Mouse (Mus musculus): Measurements from ENCODE around the gene Plcxd2. TPM values are rescaled to one million over a fixed set of nuclear protein-coding genes. Genes with fewer than 3 reads are reported as not detected.

Plcxd2 gene
- total RNA-seq, 4 experiments from 2014 or later, result 0.10 to 0.18 (median 0.15) TPM

DNA sequence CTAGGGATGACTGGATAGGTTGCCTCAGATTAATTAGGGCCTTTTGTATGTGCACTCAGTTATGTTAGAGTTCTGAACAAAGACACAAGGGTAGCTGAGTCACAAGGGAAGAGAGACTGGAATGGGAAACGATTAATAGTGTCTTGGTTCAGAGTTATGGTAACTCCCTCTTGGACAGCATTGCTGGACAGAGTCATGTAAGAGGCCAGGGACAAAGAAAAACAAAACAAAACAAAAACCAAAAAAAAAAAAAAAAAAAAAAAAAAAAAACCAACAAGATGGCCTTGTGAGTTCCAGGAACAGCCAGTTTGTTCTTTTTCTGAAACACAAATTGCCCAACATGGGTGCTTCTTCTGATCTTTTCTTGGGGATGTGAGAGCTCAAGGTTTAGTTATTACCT is 23.8 kb downstream of the Plcxd2 start:
- DNase-seq (ENCODE audit: low spot score in 2 of 2), result no peak

DNA sequence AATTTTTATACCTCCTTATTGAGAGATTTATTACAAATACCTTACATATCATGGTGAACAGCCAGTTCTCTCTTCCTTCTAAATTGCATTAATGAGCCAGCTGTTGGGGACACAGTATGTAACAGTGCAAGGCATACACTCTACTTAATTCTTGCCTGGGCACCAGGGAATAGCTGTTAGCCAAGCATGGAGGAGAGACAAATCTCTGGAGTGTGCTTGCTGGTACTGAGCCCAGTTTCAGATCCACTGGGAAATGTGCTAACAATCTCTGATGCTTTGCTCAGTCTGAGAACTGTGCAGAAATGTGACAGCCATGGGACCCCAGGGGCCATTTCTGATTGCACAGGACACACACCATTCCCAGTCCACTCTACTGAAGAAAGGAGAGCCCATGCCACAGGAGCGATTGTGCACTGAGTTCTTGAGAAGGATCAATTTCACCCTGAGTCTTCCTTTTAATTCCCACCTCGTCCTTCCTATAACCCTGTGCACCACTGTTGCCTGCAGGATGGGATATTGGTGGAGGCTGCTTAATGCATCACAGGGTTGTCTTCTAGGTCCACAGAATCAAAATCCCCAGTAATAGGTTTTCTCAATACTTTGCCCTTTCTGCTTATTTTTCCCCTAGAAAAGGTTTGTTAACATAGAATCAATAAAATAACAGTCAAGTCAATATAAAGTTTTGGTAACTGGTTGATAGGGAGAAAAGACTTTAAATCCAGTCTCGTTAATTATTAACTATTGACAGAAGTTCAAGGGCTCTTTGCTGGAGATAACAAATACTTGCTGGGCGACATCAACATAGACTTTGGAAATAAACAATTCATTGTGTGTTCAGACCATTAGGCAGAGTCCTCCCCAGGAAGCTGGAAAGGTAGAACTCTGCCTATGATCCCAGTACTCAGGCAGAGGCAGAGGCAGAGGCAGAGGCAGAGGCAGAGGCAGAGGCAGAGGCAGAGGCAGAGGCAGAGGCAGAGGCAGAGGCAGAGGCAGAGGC is 25.1 kb downstream of the Plcxd2 start:
- DNase-seq (ENCODE audit: low spot score in 2 of 2), result peak; percentile 9 to 21

DNA sequence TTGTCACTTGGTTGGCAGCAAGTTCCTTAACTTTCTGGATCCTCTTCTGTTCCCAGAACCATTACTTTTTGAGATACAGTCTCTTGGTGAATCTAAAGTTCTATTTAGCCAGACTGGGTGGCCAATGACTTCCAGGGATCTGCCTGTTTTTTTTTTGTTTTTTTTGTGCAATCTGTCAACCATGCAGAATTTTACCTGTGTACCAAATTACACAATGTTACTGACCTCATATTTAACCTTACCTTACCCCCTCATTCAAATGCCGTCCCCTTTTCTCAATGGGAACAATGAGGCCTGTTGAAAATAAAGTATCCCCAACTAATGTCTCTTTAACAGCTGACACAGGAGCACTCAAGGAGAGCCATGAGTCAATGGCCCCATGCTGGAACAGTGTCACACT is 33.8 kb downstream of the Plcxd2 start:
- DNase-seq (ENCODE audit: low spot score in 2 of 2), result no peak

DNA sequence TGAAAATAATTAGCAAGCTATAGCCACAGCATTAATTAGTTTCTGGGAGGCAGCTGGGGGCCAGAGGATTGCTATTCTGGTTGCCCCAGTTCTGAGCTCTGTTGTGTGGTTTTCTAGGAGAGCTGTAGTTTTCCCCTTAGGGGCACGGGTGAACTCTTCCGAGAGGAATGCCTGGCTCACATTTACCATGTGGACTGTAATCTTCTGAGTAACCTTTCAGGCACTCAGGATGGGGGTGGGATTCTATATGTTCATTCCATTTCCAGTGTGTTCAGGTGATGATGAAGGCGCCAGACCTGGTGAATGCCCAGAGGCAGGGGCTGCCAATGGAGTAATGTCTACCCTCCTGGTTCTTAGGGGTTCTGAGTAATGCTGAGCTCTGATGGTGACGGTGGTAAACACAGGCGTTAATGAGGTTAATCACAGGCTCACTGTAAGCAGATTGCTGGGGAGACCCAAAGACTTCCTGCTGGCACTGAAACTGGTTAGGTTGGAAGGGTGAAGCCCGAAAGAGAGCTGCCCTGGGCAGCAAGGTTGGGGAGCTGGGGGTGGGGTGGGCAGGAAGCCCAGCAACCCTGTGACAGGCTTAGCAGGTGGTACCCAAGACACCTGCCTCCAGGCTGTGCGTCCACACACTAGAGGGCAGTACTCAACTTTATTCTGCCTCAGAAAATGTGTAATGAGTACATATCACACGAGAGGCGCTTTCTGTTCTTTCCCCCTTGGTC is 35.9 kb downstream of the Plcxd2 start:
- DNase-seq (ENCODE audit: low spot score in 2 of 2), result no peak

DNA sequence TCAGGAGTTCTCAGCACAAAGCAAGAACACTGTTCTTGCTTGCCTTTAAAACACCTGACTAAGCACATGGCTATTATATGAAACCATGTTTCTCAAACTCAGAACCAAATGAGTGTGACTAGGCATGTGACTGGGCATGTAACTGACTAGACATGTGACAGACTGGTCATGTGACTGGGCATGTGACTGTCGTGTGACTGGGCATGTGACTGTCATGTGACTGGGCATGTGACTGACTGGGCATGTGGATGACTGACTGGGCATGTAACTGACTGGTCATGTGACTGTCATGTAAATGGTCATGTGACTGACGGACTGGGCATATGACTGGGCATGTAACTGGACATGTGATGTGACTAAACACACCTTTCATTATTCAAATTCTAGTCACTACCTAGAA is 39.8 kb downstream of the Plcxd2 start:
- no peak for DNase-seq (ENCODE audit: low spot score in 2 of 2)

DNA sequence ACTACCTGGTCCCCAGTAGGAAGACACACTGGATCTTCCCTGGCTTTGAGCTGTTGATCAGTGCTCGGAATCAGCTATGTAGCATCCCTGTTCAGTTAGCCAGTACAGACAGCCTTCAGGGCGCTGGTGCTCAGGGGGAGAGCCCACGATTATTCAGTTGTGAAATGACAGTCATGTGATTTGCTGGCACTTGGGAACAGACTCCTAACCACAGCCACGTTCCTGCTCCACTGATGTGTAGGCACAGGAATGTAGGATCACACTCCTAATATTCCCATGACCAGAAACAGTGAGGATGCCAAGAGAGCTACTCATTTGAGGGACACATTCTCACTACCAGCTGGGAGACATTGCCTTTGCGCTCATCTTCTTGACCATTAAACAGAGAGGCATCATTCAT is 41.3 kb downstream of the Plcxd2 start:
- DNase-seq (ENCODE audit: low spot score in 2 of 2), result no peak

DNA sequence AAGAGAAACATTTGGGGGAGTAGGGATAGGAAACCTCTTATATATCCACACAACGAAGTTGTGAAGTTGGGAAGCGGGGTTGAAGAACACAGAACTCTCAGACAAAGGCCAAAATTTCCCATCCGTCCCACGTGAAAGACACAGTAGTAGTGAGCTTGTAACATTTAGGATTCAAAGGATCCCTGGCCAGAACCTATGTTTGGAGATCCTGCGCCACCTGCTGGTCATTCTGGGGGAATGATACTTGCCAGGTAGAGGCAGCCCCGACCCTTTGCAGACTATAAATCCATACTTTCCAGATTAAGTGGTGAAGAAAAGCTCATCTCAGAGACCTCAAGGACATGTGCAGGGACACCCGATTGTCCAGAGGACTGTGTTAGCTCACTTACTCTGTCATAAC is 42.5 kb downstream of the Plcxd2 start:
- DNase-seq (ENCODE audit: low spot score in 2 of 2), result peak; percentile 28 to 47

DNA sequence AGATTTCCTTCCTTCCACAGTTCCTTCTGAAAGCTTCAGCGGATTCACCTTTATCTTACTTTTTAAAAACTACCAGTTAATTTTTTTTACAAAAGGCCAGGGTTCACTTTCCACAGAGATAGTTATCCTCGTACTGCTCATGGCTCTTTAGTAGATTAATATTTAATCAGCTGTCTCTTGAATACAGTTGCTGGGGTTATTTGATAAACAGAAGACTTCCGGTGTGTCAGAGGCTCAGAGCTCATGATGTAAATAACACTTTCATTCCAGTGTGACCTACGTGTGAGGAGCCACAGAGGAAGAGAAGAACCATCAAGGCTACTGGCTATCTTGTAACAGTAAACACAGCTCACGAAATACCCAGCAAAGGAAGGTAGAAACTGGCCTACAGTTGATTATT is 43.4 kb downstream of the Plcxd2 start:
- DNase-seq (ENCODE audit: low spot score in 2 of 2), result no peak

DNA sequence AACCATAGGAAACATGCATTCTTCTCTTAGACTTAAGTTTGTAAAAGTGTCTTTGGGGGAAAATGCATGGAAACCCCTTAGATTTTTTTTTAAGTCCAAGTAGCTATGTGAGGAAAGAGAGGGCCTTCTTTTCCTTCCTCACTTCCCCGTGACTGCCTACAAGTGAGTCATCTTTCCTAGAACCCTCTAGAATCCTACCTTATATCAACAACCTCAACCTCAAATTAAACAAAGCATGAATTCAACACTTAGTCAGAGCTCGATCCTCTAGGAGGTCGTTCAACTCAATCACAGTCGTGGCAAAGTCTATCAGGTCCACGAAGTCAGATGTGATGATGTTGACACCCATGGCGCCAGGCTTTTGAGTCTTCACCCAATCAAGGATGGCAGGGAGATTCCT is 45.2 kb downstream of the Plcxd2 start:
- no peak for DNase-seq (ENCODE audit: low spot score in 2 of 2)

DNA sequence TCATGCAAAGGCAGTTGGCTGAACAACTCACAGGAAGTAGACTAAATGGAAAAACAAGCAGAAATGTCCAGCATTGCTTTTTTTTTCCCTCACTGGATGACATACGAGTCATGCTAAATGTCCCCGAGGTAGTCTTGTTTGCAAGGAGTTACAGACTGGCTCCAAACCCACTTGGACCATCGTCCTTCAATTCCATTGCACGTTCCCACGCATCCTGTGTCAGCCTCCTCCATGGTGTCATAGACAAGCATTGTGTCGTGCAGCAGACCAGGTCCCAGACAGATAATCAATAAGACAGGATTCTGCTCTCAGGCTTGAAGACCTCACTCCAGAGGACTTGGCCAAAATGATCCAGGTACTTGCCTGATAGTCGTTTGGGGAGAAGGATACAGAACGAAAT is 46.2 kb downstream of the Plcxd2 start:
- no peak for DNase-seq (ENCODE audit: low spot score in 2 of 2)

DNA sequence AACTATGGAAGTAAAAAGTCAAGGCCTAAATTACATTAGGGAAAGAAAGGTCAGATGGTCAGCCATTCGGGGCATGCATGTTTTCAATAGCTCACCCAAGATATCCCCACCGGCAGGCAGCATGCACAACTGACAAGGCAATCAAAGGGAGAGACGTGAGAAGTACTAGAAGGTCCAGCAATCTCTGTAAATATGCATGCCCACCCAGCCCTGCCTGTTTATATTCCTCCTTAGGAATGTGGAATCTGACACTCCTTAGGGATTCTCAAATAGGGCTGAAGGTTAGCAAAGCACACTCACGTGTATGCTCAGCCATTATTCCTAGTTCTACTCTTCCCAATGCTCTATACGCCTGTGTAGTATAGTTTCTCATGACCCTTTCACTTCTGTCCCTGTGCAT is 46.9 kb downstream of the Plcxd2 start:
- no peak for DNase-seq (ENCODE audit: low spot score in 2 of 2)

DNA sequence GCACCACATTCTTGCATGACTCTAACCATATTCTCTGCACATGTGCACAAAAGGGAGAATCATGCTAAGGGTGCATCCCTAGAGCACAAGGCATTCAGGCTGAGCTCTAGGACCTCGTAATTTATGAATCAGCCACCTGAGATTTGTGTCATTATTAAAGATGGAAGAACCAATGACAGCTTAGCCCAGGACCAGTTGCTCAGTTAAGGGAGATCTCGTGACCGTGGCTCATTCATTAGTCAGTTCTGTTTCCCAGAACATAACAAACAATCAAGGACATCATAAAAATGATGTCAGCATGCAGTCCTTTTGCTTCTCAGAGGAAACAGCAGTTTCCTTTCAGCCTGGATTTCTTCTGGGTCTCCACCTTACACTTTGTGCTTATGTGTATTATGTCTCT is 49.0 kb downstream of the Plcxd2 start:
- no peak for DNase-seq (ENCODE audit: low spot score in 2 of 2)

DNA sequence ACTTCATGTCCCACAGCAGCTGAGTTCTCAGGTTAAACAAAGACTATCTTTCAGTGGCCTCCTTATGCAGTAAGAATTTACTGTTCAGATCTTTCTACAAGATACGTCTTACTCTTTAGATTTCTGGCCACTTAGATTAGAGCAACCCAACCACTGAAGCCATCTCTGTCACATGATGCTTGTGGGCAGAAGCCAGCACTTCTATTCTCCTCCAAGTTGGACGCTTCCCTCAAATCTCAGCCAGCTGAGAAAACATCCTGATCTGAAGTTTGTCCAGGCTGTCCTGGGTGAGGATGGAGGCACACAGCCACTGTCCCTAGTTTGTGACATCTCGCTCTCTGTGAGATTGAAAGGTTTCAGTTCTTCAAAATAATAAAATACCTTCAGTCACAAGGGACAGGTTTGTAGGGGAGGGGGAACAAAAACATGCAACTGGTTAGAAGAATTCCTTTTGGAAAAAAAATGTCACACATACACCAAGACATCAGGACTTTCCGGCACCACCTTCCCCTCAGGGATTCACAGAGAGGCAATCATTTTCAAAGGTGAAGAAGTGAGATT is 53.5 kb downstream of the Plcxd2 start:
- no peak for DNase-seq (ENCODE audit: low spot score in 2 of 2)

DNA sequence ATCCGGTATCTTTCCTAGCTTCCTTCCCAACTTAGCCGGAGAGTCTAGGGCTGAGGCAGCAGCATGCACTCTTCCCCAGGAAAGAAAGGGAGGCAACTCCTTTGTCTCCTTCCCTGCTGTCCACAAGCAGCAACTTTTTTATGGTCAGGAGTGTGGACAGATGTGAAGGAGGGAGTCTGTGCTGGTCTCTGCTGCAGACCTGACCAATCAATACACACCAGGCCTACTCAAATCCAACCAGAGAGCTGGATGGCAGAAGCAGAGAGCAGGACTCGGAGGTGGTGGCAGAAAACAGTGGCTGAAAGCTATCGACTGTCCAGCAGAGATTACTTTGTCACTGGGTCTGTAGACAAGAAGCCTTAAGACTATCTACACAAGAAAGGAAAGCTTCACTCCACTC is 56.6 kb downstream of the Plcxd2 start, which contains the start of gene Phldb2:
Phldb2 (minus strand) TSS at position 205 of the 400 bp plus-strand sequence.
- no peak for DNase-seq (ENCODE audit: low spot score in 2 of 2)

DNA sequence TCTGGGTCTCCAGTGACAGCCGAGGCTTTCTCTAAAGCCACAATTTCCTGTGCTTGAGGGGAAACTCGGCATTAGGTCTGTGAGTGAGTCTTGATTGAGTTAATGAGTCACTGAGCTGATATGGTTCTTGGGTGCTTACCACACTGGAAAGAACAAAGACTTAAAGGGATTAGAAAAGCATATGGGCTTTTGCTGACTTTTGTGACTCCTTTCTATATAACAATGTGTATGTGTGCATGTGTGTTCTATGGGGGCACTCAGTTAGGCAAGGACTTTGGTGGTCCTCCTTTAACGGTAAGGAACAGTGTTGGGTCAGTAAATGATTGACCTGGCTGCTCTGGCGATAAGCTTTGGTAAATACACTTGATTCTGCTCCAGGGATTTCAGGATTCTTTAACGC is 57.5 kb downstream of the Plcxd2 start:
- DNase-seq (ENCODE audit: low spot score in 2 of 2), result no peak

DNA sequence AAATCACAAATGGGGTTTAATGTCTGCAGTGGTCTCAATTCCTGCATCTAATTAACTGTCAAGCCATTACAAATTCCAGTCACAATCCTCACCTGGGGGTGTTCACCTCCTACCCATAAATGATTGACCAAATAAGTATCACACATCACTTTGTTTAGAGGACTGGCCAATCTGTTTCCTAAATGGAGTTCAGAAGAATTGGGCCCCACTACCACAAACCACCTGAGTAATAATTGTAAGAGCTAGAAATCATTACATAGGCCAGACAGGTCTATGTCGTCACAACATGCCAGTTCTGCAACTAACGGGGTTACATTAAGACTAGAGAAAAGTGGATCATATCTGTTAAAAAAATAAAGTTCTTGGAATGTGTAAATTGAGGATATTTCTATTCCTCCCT is 58.0 kb downstream of the Plcxd2 start:
- no peak for DNase-seq (ENCODE audit: low spot score in 2 of 2)

DNA sequence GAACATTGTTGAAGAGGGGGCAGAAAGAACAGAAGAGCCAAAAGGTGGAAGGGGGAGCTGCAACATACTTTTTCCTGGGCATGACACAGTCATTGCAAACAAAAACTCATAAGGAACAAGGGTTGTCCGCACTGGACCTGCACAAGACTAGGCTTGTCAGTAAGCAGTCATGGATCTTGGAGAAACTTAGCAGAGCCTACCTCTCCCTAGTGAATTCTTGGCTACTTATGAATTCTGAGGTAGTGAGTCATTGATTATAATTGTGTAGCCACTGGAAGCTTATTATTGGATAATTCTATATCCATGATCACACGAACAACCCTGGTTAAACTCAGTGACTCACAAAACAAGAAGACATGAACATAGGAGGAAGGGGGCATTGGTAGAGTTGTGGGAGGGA is 63.7 kb downstream of the Plcxd2 start:
- DNase-seq (ENCODE audit: low spot score in 2 of 2), result no peak

DNA sequence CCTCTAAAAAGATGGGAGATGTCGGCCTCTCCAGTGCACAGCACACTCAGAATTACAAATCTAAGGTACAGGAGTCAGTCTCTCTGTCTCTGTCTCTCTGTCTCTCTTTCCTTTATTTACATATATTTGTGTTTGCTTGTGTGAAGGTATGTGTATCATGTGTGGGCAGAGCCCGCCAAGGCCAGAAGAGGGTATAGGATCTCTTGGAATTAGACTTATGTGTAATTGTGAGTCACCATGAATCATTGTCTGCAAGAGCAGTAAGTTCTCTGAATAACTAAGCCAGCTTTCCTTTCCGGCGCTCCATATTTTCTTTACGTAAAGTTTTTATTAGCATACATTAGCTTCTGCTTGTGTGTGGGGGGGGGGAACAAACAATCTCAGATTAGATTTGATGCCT is 64.4 kb downstream of the Plcxd2 start:
- no peak for DNase-seq (ENCODE audit: low spot score in 2 of 2)

DNA sequence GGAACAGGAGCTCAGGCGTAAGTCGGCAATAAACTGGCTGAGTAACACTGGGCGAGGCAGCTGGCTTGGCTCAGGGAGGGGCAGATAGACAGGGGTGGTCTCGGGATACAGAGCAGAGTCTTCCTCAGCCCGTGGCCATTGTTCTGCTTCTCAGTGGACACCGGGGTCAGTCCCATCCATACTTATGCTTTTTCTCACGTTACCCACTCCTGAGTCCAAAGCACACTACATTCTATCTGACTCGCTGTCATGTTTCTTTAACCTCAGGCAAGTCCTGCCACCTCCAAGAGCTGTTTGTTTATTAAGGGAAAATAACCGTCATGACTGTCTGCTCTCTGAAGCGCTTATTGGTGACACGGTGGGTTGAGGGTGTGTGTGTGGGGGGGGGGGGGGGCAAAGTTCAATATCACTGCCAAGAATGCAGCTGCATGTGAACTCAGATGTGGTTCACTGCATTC is 64.8 kb downstream of the Plcxd2 start:
- no peak for DNase-seq (ENCODE audit: low spot score in 2 of 2)

DNA sequence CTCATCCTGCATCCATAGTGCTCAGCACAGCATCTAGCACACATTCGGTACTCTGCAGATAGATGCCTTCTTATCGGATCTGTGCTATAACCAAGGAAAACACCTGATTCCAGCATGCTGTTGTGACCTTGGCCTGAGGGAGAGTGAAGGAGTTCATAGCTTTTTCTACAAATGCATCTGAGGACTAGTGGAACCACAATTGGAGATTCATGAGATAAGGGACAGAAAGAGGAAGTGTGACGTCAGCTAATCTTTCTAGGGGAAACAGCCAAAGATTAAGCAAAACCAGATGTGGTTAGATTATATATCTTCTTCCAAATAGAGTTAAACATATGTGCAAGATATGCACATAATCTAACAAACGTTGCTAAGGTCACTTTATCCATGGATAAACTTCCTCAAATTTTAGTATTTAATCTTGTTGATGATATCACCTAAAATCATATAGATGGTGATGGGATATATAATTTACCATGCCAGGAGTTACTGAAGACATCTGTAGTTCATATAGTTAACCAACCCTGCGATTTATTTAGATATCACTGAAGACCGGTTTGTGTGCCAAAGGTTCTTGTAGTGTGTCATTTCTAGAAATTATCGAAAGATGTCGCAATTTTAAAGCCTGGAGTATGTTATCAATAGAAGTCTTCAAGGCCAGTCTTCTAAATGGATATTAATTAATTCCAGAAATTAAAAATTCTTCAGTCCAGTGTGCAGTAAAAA is 67.7 kb downstream of the Plcxd2 start:
- no peak for DNase-seq (ENCODE audit: low spot score in 2 of 2)

DNA sequence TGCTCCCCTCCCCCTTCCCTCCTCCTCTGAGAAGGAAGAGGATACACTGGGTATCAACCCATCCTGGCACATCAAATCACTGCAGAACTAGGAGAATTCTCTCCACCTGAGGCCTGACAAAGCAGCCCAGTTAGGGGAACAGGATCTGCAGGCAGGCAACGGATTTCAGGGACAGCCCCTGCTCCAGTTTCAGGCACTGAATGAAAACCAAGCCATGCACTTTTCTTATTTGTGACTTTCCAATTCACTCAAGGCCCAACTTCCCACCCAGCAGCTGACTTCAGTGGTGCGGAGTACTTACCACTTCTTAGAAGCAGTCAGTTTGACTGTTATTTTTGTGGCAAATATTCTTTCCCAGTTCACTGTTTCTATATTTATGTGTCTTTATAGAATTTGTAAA is 69.3 kb downstream of the Plcxd2 start:
- DNase-seq (ENCODE audit: low spot score in 2 of 2), result no peak

All from gastrocnemius, adult 8-10 months (tissue).